Mouse (Mus musculus): ENCODE results near the gene Hist1h2ao. TPM values are rescaled to one million over a fixed set of nuclear protein-coding genes. Genes with fewer than 3 reads are reported as not detected.
"Not testable (repeated sequence)": the region's sequence is repeated elsewhere in the genome, so short reads cannot be mapped to it uniquely, and the experiment has no call there.

Gene Hist1h2ao
- polyA plus RNA-seq (2014; fragmentation: Nextera tagmentation; extraction: Ambion mirVana), result 2.8 TPM in 1 of 2 replicates, not detected in the other

- H3K4me2 ChIP-seq (ENCODE audit: low read depth, low read length), result not testable (repeated sequence)
Observed at GRCm38 (mm10) chr13:21810073-21810472, at the start of gene Hist1h2ao, which contains the start of gene Hist1h2bq. Gene Hist1h2ao, plus strand, starts transcription at chr13:21810465. Gene Hist1h2bq, minus strand, starts transcription at chr13:21810197.

GRCm38 (mm10) chr13:21778814-21779766 is 31.2 kb upstream of the Hist1h2ao start:
- 6% methylated on average over 33 of the region's 33 CpGs for WGBS
- DNase-seq (ENCODE audit: low spot score) (peak; percentile 94), ATAC-seq (replicated peaks; ENCODE audit: insufficient number of reproducible peaks, low FRiP score, low TSS enrichment, low read depth) (peak; percentile 84)
- H3K36me3 ChIP-seq (replicated peaks; ENCODE audit: control insufficient read depth, insufficient read depth, low read depth, low read length), result no peaks in the 10 kb centered on the region
- H3K27me3 ChIP-seq (ENCODE audit: control insufficient read depth, insufficient read depth, low read length), result no peaks in the 10 kb centered on the region
- peak overlapping the region; percentile 99 for H3K27ac ChIP-seq (replicated peaks; ENCODE audit: low read depth, low read length)
- peak overlapping the region; percentile 88 for H3K4me2 ChIP-seq (ENCODE audit: low read depth, low read length)
- H3K4me3 ChIP-seq (ENCODE audit: low read depth, low read length), result peak overlapping the region; percentile 70
- peak overlapping the region; percentile 96 for H3K9ac ChIP-seq (replicated peaks; ENCODE audit: low read length)
- no peaks in the 10 kb centered on the region for H3K9me3 ChIP-seq (replicated peaks; ENCODE audit: control insufficient read depth, low read length)
- no peaks in the 10 kb centered on the region for H3K4me1 ChIP-seq (ENCODE audit: control insufficient read depth, insufficient read depth, low read length)

More at GRCm38 (mm10) chr13:21810073-21810472, at the start of gene Hist1h2ao, which contains the start of gene Hist1h2bq:
- peak; percentile 97 for ATAC-seq (replicated peaks; ENCODE audit: insufficient number of reproducible peaks, low FRiP score, low TSS enrichment, low read depth)
- not testable (repeated sequence) for H3K9ac ChIP-seq (replicated peaks; ENCODE audit: low read length); H3K27ac ChIP-seq (replicated peaks; ENCODE audit: low read depth, low read length); DNase-seq (ENCODE audit: low spot score); H3K4me1 ChIP-seq (ENCODE audit: control insufficient read depth, insufficient read depth, low read length); H3K36me3 ChIP-seq (replicated peaks; ENCODE audit: control insufficient read depth, insufficient read depth, low read depth, low read length); H3K27me3 ChIP-seq (ENCODE audit: control insufficient read depth, insufficient read depth, low read length); H3K4me3 ChIP-seq (ENCODE audit: low read depth, low read length); H3K9me3 ChIP-seq (replicated peaks; ENCODE audit: control insufficient read depth, low read length)
- no CpG with 5 or more reads among the region's 23 CpGs for WGBS

- Histone ChIP-seq H3K4me3 (ENCODE audit: low read depth, low read length) (peak within 1 kb of the TSS; percentile 70), H3K4me1 (ENCODE audit: control insufficient read depth, insufficient read depth, low read length) (no peaks in the 10 kb centered on the region), H3K4me2 (ENCODE audit: low read depth, low read length) (peak within 1 kb of the TSS; percentile 88), H3K36me3 (replicated peaks; ENCODE audit: control insufficient read depth, insufficient read depth, low read depth, low read length) (no peaks in the 10 kb centered on the region), H3K9me3 (replicated peaks; ENCODE audit: control insufficient read depth, low read length) (no peaks in the 10 kb centered on the region), H3K27me3 (ENCODE audit: control insufficient read depth, insufficient read depth, low read length) (no peaks in the 10 kb centered on the region), H3K9ac (replicated peaks; ENCODE audit: low read length) (peak within 1 kb of the TSS; percentile 96), H3K27ac (replicated peaks; ENCODE audit: low read depth, low read length) (peak within 1 kb of the TSS; percentile 99)
- peak; percentile 44 for ATAC-seq (replicated peaks; ENCODE audit: insufficient number of reproducible peaks, low FRiP score, low TSS enrichment, low read depth)
- WGBS, result under 1% methylated on average over 44 of the region's 44 CpGs
- DNase-seq (ENCODE audit: low spot score), result peak; percentile 93
Observed at GRCm38 (mm10) chr13:21779767-21780731, 30.2 kb upstream of the Hist1h2ao start, which contains the start of gene Hist1h1b. Gene Hist1h1b, minus strand, starts transcription at chr13:21780625.

GRCm38 (mm10) chr13:21781021-21781555 is 29.2 kb upstream of the Hist1h2ao start:
- H3K36me3 ChIP-seq (replicated peaks; ENCODE audit: control insufficient read depth, insufficient read depth, low read depth, low read length), result no peaks in the 10 kb centered on the region
- DNase-seq (ENCODE audit: low spot score) (no peak), ATAC-seq (replicated peaks; ENCODE audit: insufficient number of reproducible peaks, low FRiP score, low TSS enrichment, low read depth) (no peak)
- no peaks in the 10 kb centered on the region for H3K4me1 ChIP-seq (ENCODE audit: control insufficient read depth, insufficient read depth, low read length)
- no peaks in the 10 kb centered on the region for H3K9me3 ChIP-seq (replicated peaks; ENCODE audit: control insufficient read depth, low read length)
- H3K4me3 ChIP-seq (ENCODE audit: low read depth, low read length), result 0 out of 2 replicates have a peak overlapping the region, but pooled peaks have one; percentile 4
- peak overlapping the region; percentile 99 for H3K27ac ChIP-seq (replicated peaks; ENCODE audit: low read depth, low read length)
- peak overlapping the region; percentile 96 for H3K9ac ChIP-seq (replicated peaks; ENCODE audit: low read length)
- WGBS, result 44% methylated on average over 6 of the region's 6 CpGs
- H3K27me3 ChIP-seq (ENCODE audit: control insufficient read depth, insufficient read depth, low read length), result no peaks in the 10 kb centered on the region
- peak overlapping the region; percentile 88; the same call in 1 of the 2 replicates for H3K4me2 ChIP-seq (ENCODE audit: low read depth, low read length)

GRCm38 (mm10) chr13:21781639-21782038 is 28.6 kb upstream of the Hist1h2ao start:
- H3K4me3 ChIP-seq (ENCODE audit: low read depth, low read length), result no peak overlapping the region
- no peaks in the 10 kb centered on the region for H3K4me1 ChIP-seq (ENCODE audit: control insufficient read depth, insufficient read depth, low read length)
- no peak for ATAC-seq (replicated peaks; ENCODE audit: insufficient number of reproducible peaks, low FRiP score, low TSS enrichment, low read depth)
- no peaks in the 10 kb centered on the region for H3K27me3 ChIP-seq (ENCODE audit: control insufficient read depth, insufficient read depth, low read length)
- H3K9me3 ChIP-seq (replicated peaks; ENCODE audit: control insufficient read depth, low read length), result no peaks in the 10 kb centered on the region
- no peak overlapping the region for H3K4me2 ChIP-seq (ENCODE audit: low read depth, low read length)
- H3K36me3 ChIP-seq (replicated peaks; ENCODE audit: control insufficient read depth, insufficient read depth, low read depth, low read length), result no peaks in the 10 kb centered on the region
- 90% methylated on average over 1 of the region's 1 CpGs for WGBS
- no peak overlapping the region for H3K27ac ChIP-seq (replicated peaks; ENCODE audit: low read depth, low read length)
- no peak overlapping the region for H3K9ac ChIP-seq (replicated peaks; ENCODE audit: low read length)
- DNase-seq (ENCODE audit: low spot score), result no peak

- DNase-seq (ENCODE audit: low spot score), result peak; percentile 76
- Histone ChIP-seq H3K4me2 (ENCODE audit: low read depth, low read length) (peak overlapping the region; percentile 47), H3K27ac (replicated peaks; ENCODE audit: low read depth, low read length) (peak overlapping the region; percentile 90), H3K4me3 (ENCODE audit: low read depth, low read length) (peak overlapping the region; percentile 41), H3K9ac (replicated peaks; ENCODE audit: low read length) (peak overlapping the region; percentile 69)
- H3K4me1 ChIP-seq (ENCODE audit: control insufficient read depth, insufficient read depth, low read length); ATAC-seq (replicated peaks; ENCODE audit: insufficient number of reproducible peaks, low FRiP score, low TSS enrichment, low read depth); H3K27me3 ChIP-seq (ENCODE audit: control insufficient read depth, insufficient read depth, low read length); H3K36me3 ChIP-seq (replicated peaks; ENCODE audit: control insufficient read depth, insufficient read depth, low read depth, low read length); H3K9me3 ChIP-seq (replicated peaks; ENCODE audit: control insufficient read depth, low read length): not testable (repeated sequence)
- under 1% methylated on average over 14 of the region's 35 CpGs for WGBS
Observed at GRCm38 (mm10) chr13:21782361-21783254, 27.7 kb upstream of the Hist1h2ao start.

- ATAC-seq (replicated peaks; ENCODE audit: insufficient number of reproducible peaks, low FRiP score, low TSS enrichment, low read depth) (peak; percentile 68), DNase-seq (ENCODE audit: low spot score) (peak; percentile 94)
- H3K4me1 ChIP-seq (ENCODE audit: control insufficient read depth, insufficient read depth, low read length), result no peaks in the 10 kb centered on the region
- H3K27me3 ChIP-seq (ENCODE audit: control insufficient read depth, insufficient read depth, low read length), result no peaks in the 10 kb centered on the region
- no peaks in the 10 kb centered on the region for H3K9me3 ChIP-seq (replicated peaks; ENCODE audit: control insufficient read depth, low read length)
- H3K27ac ChIP-seq (replicated peaks; ENCODE audit: low read depth, low read length), result peak within 1 kb of the TSS; percentile 90
- H3K36me3 ChIP-seq (replicated peaks; ENCODE audit: control insufficient read depth, insufficient read depth, low read depth, low read length), result no peaks in the 10 kb centered on the region
- peak within 1 kb of the TSS; percentile 41 for H3K4me3 ChIP-seq (ENCODE audit: low read depth, low read length)
- peak within 1 kb of the TSS; percentile 69 for H3K9ac ChIP-seq (replicated peaks; ENCODE audit: low read length)
- H3K4me2 ChIP-seq (ENCODE audit: low read depth, low read length), result peak within 1 kb of the TSS; percentile 47
- under 1% methylated on average over 13 of the region's 20 CpGs for WGBS
Observed at GRCm38 (mm10) chr13:21783255-21783617, 27.0 kb upstream of the Hist1h2ao start, which contains the start of gene Hist1h3i. Gene Hist1h3i, minus strand, starts transcription at chr13:21783370.

All from embryonic facial prominence, embryonic 11.5 days (tissue).